Mouse (Mus musculus): Measurements from ENCODE around the gene Lpar5.

- no peak for TF ChIP-seq CTCF (IDR thresholded peaks at IDR 0.05; ENCODE audit: borderline replicate concordance, control insufficient read depth, extremely low read depth, insufficient read depth, low read length, poor library complexity)
- TF ChIP-seq POLR2A (IDR thresholded peaks at IDR 0.05; ENCODE audit: control insufficient read depth, extremely low read depth, insufficient read depth, low read length, poor library complexity), result no peak
Measured at GRCm38 (mm10) chr6:125067571-125067995, at the start of gene Lpar5.
